Mouse (Mus musculus): ENCODE results near the gene Txn2. TPM values are rescaled to one million over a fixed set of nuclear protein-coding genes. Genes with fewer than 3 reads are reported as not detected.

Txn2 gene
- total and polyA plus RNA-seq, 2 experiments from 2014 or later, result 39.9 to 182 TPM

DNA sequence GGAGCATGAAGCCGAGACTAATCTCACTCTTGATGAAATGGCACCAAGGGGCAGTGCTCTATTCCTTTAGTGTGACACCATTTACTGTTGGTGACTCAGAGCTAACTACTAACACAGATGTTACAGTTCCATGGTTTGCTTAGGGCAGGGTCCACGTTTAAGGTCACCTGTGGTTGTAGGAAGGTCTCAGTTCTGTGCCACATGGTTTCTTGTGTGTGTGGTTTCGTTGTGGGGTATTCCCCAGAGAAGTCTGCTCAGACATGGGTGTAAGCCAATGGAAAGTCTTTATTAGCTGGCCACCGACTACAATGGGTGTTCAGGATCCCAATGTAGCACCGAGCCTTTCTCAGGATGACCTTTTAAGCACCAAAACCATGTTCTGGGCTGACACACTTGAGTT lies 9.7 kb upstream of the Txn2 start:
- ATAC-seq (ENCODE audit: low FRiP score) (no peak), DNase-seq (ENCODE audit: low spot score) (no peak)
- no peak for TF ChIP-seq CTCF (IDR thresholded peaks at IDR 0.05)
- 66% methylated on average over 5 of the region's 5 CpGs for WGBS
- Histone ChIP-seq H3K9ac (replicated peaks; ENCODE audit: low read length, poor library complexity, severe bottlenecking) (no peak overlapping the region), H3K27me3 (ENCODE audit: insufficient read depth, low read length) (no peaks in the 10 kb centered on the region), H3K4me2 (ENCODE audit: low read depth, low read length, poor library complexity, severe bottlenecking) (no peak overlapping the region), H3K9me3 (ENCODE audit: low read length) (no peaks in the 10 kb centered on the region), H3K36me3 (ENCODE audit: insufficient read depth, low read length) (peaks cover 20% of the 10 kb centered on the region), H3K4me3 (ENCODE audit: low read depth, low read length) (no peak overlapping the region), H3K4me1 (ENCODE audit: insufficient read depth, low read length) (peaks cover 4% of the 10 kb centered on the region; the same call in 1 of the 2 replicates), H3K27ac (ENCODE audit: low read depth, low read length) (no peak overlapping the region)

DNA sequence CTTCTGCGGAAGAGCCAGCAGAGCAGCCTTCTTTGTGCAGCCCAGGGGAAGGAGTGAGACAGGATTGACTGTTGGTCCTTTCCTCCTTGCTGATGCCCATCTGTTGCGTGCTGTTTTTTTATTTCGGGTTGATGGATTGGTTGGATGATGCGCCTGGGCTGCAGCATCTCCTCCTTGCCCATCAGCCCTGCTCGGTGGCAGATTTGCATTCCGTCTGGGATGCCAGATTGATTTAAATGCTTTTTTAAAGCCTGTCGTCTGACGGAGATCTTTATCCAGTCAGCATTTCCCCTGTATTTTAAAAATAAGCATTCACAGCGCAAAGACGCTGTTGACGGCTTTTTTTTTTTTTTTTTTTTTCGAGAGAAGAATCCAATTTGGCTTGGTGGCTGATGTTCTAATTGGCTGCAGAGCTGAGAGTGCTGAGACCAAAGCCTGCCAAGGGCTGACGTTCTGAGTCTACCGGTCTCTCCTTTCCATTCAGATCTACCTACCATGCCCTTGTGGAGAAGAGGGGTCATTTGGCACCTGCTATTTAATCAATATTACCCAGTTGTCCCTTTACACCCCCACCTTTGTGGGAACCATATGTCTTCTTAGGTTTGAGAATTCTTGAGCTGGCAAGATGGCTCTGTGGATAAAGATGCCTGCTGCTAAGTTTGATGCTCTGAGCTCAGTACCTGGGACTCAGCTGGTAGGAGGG lies 7.0 kb upstream of the Txn2 start:
- Histone ChIP-seq H3K4me2 (ENCODE audit: low read depth, low read length, poor library complexity, severe bottlenecking) (no peak overlapping the region), H3K9ac (replicated peaks; ENCODE audit: low read length, poor library complexity, severe bottlenecking) (no peak overlapping the region), H3K4me1 (ENCODE audit: insufficient read depth, low read length) (peaks cover 6% of the 10 kb centered on the region; the same call in 1 of the 2 replicates), H3K9me3 (ENCODE audit: low read length) (no peaks in the 10 kb centered on the region), H3K27me3 (ENCODE audit: insufficient read depth, low read length) (no peaks in the 10 kb centered on the region), H3K4me3 (ENCODE audit: low read depth, low read length) (no peak overlapping the region), H3K27ac (ENCODE audit: low read depth, low read length) (no peak overlapping the region), H3K36me3 (ENCODE audit: insufficient read depth, low read length) (no peaks in the 10 kb centered on the region)
- no peak for TF ChIP-seq CTCF (IDR thresholded peaks at IDR 0.05)
- WGBS, result 79% methylated on average over 14 of the region's 14 CpGs
- ATAC-seq (ENCODE audit: low FRiP score) (no peak), DNase-seq (ENCODE audit: low spot score) (peak; percentile 53)

DNA sequence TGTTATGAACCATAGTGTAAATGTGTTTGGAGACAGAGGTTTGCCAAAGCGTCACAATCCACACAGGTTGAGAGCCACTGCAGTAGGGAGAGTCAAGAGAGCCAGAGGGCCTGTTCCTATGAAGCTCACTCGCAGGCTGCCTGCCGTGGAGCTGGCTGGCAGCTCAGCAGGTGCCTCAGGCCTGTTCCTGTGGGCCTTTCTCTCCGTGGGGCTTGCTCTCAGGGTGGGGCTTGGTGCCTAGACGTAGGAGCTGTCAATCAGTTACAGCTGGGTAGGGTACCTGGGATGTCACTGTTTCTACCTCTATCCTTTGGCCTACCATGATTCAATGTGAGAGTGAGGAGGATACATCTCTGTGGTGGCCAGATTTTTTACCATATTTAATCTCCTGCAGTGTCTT lies 6.2 kb upstream of the Txn2 start:
- Histone ChIP-seq H3K4me3 (ENCODE audit: low read depth, low read length) (no peak overlapping the region), H3K36me3 (ENCODE audit: insufficient read depth, low read length) (no peaks in the 10 kb centered on the region), H3K4me1 (ENCODE audit: insufficient read depth, low read length) (peaks cover 7% of the 10 kb centered on the region; the same call in 1 of the 2 replicates), H3K27me3 (ENCODE audit: insufficient read depth, low read length) (no peaks in the 10 kb centered on the region), H3K9ac (replicated peaks; ENCODE audit: low read length, poor library complexity, severe bottlenecking) (no peak overlapping the region), H3K4me2 (ENCODE audit: low read depth, low read length, poor library complexity, severe bottlenecking) (no peak overlapping the region), H3K27ac (ENCODE audit: low read depth, low read length) (no peak overlapping the region), H3K9me3 (ENCODE audit: low read length) (no peaks in the 10 kb centered on the region)
- 65% methylated on average over 5 of the region's 5 CpGs for WGBS
- no peak for DNase-seq (ENCODE audit: low spot score)
- ATAC-seq (ENCODE audit: low FRiP score), result no peak
- no peak for TF ChIP-seq CTCF (IDR thresholded peaks at IDR 0.05)

DNA sequence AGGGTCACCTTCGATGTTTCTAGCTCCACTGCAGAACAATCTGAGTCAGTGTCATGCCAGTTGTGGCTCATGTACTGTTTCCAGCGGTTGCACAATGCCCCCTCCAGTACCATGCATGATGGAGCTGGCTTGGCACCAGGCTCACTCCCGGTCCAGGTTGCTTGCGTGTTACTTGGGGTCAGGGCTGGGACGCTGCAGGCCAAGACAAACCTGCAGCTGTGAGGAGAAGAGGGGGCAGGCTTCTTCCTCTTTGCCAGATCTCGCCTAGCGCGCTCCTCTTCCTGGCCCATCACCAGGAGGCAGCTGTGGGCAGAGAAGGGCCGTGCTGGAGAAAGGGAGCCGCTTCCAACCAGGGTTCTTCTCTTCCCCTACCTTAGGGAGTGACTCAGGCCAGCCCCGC lies 5.5 kb upstream of the Txn2 start:
- ATAC-seq (ENCODE audit: low FRiP score), result no peak
- Histone ChIP-seq H3K36me3 (ENCODE audit: insufficient read depth, low read length) (no peaks in the 10 kb centered on the region), H3K4me3 (ENCODE audit: low read depth, low read length) (no peak overlapping the region), H3K9ac (replicated peaks; ENCODE audit: low read length, poor library complexity, severe bottlenecking) (no peak overlapping the region), H3K9me3 (ENCODE audit: low read length) (no peaks in the 10 kb centered on the region), H3K4me2 (ENCODE audit: low read depth, low read length, poor library complexity, severe bottlenecking) (no peak overlapping the region), H3K4me1 (ENCODE audit: insufficient read depth, low read length) (peaks cover 13% of the 10 kb centered on the region; the same call in 1 of the 2 replicates), H3K27ac (ENCODE audit: low read depth, low read length) (no peak overlapping the region), H3K27me3 (ENCODE audit: insufficient read depth, low read length) (no peaks in the 10 kb centered on the region)
- DNase-seq (ENCODE audit: low spot score), result no peak
- TF ChIP-seq CTCF (IDR thresholded peaks at IDR 0.05), result no peak
- WGBS, result 79% methylated on average over 11 of the region's 11 CpGs

DNA sequence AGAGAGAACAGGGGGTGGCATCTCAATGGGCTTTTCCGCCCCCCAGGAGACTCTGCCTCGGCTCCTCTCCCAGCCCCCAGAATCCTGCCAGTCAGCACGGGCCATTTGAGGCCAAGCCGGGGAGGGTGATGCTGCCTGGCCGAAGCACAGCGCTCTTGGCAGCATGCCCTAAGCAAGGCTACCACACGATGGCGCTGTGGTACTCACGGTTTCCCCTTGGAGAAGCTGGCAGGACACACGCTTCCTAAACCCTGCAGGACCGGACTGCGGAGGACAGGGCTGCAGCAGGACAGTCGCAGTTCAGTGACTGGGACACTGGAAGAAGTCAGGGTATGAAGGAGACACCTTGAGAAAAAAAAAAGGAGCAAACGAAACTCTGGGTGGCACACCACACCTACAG lies 5.0 kb upstream of the Txn2 start:
- DNase-seq (ENCODE audit: low spot score) (peak; percentile 94), ATAC-seq (ENCODE audit: low FRiP score) (0 out of 2 replicates have a peak, but pooled peaks have one; percentile 15)
- H3K9me3 ChIP-seq (ENCODE audit: low read length), result no peaks in the 10 kb centered on the region
- peak; percentile 97 for TF ChIP-seq CTCF (IDR thresholded peaks at IDR 0.05)
- H3K36me3 ChIP-seq (ENCODE audit: insufficient read depth, low read length), result no peaks in the 10 kb centered on the region
- H3K27ac ChIP-seq (ENCODE audit: low read depth, low read length), result no peak overlapping the region
- H3K4me2 ChIP-seq (ENCODE audit: low read depth, low read length, poor library complexity, severe bottlenecking), result peak overlapping the region; percentile 36
- no peaks in the 10 kb centered on the region for H3K27me3 ChIP-seq (ENCODE audit: insufficient read depth, low read length)
- peaks cover 13% of the 10 kb centered on the region; the same call in 1 of the 2 replicates for H3K4me1 ChIP-seq (ENCODE audit: insufficient read depth, low read length)
- no peak overlapping the region for H3K9ac ChIP-seq (replicated peaks; ENCODE audit: low read length, poor library complexity, severe bottlenecking)
- no peak overlapping the region for H3K4me3 ChIP-seq (ENCODE audit: low read depth, low read length)
- WGBS, result under 1% methylated on average over 14 of the region's 14 CpGs

DNA sequence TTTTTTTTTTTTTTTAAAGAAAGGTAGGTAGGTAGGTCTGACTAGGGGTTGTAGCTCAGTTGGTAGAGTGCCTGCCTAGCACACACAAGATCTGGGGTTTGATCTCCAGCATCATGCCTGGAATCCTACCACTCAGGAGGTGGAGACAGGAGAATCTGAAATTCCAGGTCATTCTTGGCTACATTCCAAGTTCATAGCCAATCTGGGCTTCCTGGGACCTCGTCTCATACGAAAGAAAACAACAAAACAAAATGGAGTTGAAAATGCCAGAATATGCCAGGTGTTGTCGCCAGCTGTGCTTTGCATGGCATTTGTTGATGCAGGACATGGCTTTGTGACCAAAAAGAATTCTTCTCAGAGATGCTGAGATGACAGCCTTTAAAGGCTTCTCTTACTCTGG lies 4.4 kb upstream of the Txn2 start:
- Histone ChIP-seq H3K36me3 (ENCODE audit: insufficient read depth, low read length) (no peaks in the 10 kb centered on the region), H3K9ac (replicated peaks; ENCODE audit: low read length, poor library complexity, severe bottlenecking) (no peak overlapping the region), H3K4me1 (ENCODE audit: insufficient read depth, low read length) (peaks cover 13% of the 10 kb centered on the region; the same call in 1 of the 2 replicates), H3K4me2 (ENCODE audit: low read depth, low read length, poor library complexity, severe bottlenecking) (no peak overlapping the region), H3K27ac (ENCODE audit: low read depth, low read length) (no peak overlapping the region), H3K4me3 (ENCODE audit: low read depth, low read length) (no peak overlapping the region), H3K9me3 (ENCODE audit: low read length) (no peaks in the 10 kb centered on the region), H3K27me3 (ENCODE audit: insufficient read depth, low read length) (no peaks in the 10 kb centered on the region)
- DNase-seq (ENCODE audit: low spot score) (no peak), ATAC-seq (ENCODE audit: low FRiP score) (no peak)
- no peak for TF ChIP-seq CTCF (IDR thresholded peaks at IDR 0.05)
- WGBS, result 66% methylated on average over 3 of the region's 3 CpGs
